ENCODE assay signal across 8 mouse cellular contexts in genomic region chr16:18811032-18811431, GRCm38 (mm10). TPM values are rescaled to one million over a fixed set of nuclear protein-coding genes. Genes with fewer than 3 reads are reported as not detected.
DNase-seq lines count a peak whose midpoint lies in the region; ATAC-seq and TF ChIP-seq lines count a peak whose summit lies in the region.

No protein-coding gene starts in this region.

- H3K4me3 ChIP-seq in C2C12 (ENCODE audit: insufficient read depth, poor library complexity, severe bottlenecking) = peak overlapping the region; percentile 86
- H3K4me3 ChIP-seq in erythroblast, embryonic 14.5 days (replicated peaks) = peak overlapping the region; percentile 79
- peak overlapping the region; percentile 73 for H3K4me3 ChIP-seq in limb, embryonic 15.5 days

- H3K9me3 ChIP-seq in erythroblast, embryonic 14.5 days (ENCODE audit: control insufficient read depth, low read length) = no peaks in the 10 kb centered on the region
- no peaks in the 10 kb centered on the region for H3K9me3 ChIP-seq in limb, embryonic 15.5 days

- H3K27ac ChIP-seq in limb, embryonic 15.5 days = peak overlapping the region; percentile 81

- peaks cover 53% of the 10 kb centered on the region for H3K4me1 ChIP-seq in erythroblast, embryonic 14.5 days (ENCODE audit: control insufficient read depth)
- H3K4me1 ChIP-seq in limb, embryonic 15.5 days = peaks cover 21% of the 10 kb centered on the region

- 4% methylated on average over 5 of the region's 5 CpGs for WGBS in limb, embryonic 15.5 days

- peak overlapping the region; percentile 65 for H3ac ChIP-seq in C2C12 (ENCODE audit: control insufficient read depth, insufficient read length, low read depth)

- H3K36me3 ChIP-seq in C2C12 (ENCODE audit: control insufficient read depth, insufficient read depth) = peaks cover 51% of the 10 kb centered on the region
- peaks cover 71% of the 10 kb centered on the region for H3K36me3 ChIP-seq in erythroblast, embryonic 14.5 days (ENCODE audit: control insufficient read depth)
- H3K36me3 ChIP-seq in limb, embryonic 15.5 days = peaks cover 44% of the 10 kb centered on the region
- H3K36me3 ChIP-seq in splenic B cell, adult 2 months (ENCODE audit: control insufficient read depth, insufficient read depth, low read length, poor library complexity, severe bottlenecking) = 0 out of 2 replicates have a peak, but pooled peaks cover 2% of the 10 kb centered on the region

- peak overlapping the region; percentile 85 for H3K4me2 ChIP-seq in limb, embryonic 15.5 days

- ATAC-seq in limb, embryonic 15.5 days (ENCODE audit: insufficient number of reproducible peaks, low FRiP score, low TSS enrichment, low read depth) = no peak; the same call in 1 of the 2 replicates

- peaks cover 59% of the 10 kb centered on the region for H3K79me2 ChIP-seq in C2C12 (ENCODE audit: control insufficient read depth, insufficient read depth)

- H3K79me3 ChIP-seq in C2C12 (ENCODE audit: low read depth) = peaks cover 38% of the 10 kb centered on the region

- TF ChIP-seq CTCF in C2C12 (IDR thresholded peaks at IDR 0.05; ENCODE audit: control insufficient read depth, insufficient read depth, insufficient read length) = no peak

- peak overlapping the region; percentile 60; the same call in 1 of the 2 replicates for H3K9ac ChIP-seq in limb, embryonic 15.5 days

- H3K27me3 ChIP-seq in C2C12 (ENCODE audit: control insufficient read depth, insufficient read depth, insufficient read length) = no peaks in the 10 kb centered on the region
- H3K27me3 ChIP-seq in erythroblast, embryonic 14.5 days (ENCODE audit: control insufficient read depth) = no peaks in the 10 kb centered on the region
- no peaks in the 10 kb centered on the region for H3K27me3 ChIP-seq in limb, embryonic 15.5 days
- no peaks in the 10 kb centered on the region for H3K27me3 ChIP-seq in splenic B cell, adult 2 months (ENCODE audit: control insufficient read depth, insufficient read depth, low read length, poor library complexity, severe bottlenecking)

- DNase-seq in embryo, embryonic 10 days (ENCODE audit: low spot score) = peak; percentile 9
- DNase-seq in embryo, embryonic 11 days = no peak
- peak; percentile 22 for DNase-seq in splenic B cell, adult 2 months (ENCODE audit: low read depth, low spot score)
- no peak for DNase-seq in gastrocnemius, adult 18-20 months (ENCODE audit: low spot score)
- no peak for DNase-seq in embryo, embryonic 9.5 days (ENCODE audit: extremely low spot score)

TF ChIP-seq in C2C12, 6 proteins besides CTCF, POLR2A, EP300 and RAD21:
- TF ChIP-seq CEBPB (IDR thresholded peaks at IDR 0.05; ENCODE audit: low read depth) (no peak), MAX (IDR thresholded peaks at IDR 0.05) (no peak), FOSL1 (IDR thresholded peaks at IDR 0.05; ENCODE audit: insufficient read depth, low read length, poor library complexity, severe bottlenecking) (no peak), MYOG (IDR thresholded peaks at IDR 0.05; ENCODE audit: control insufficient read depth, extremely low read depth, insufficient read length) (no peak), MYOD1 (IDR thresholded peaks at IDR 0.05; ENCODE audit: control insufficient read depth, insufficient read length, low read depth) (no peak), USF1 (IDR thresholded peaks at IDR 0.05; ENCODE audit: low read depth) (no peak)
TF ChIP-seq in C2C12: peak in this region for 0.

RNA-seq across cellular contexts. Expression of gene Ufd1, which starts 0.5 kb away (rescaled TPM):
- 35.5 TPM for polyA plus RNA-seq in C2C12 (2012; fragmentation: generic; extraction: Trizol)
- polyA plus RNA-seq in erythroblast, embryonic 14.5 days (2012) = 2.0 and 2.8 TPM in 2 replicates
- polyA plus RNA-seq in limb, embryonic 15.5 days (2015; fragmentation: Nextera tagmentation; extraction: Ambion mirVana) = 95.2 and 96.8 TPM in 2 replicates
- total RNA-seq in gastrocnemius, adult 18-20 months (2021) = 10 to 100 TPM; 37.7 to 46.0 TPM

RNA-seq across cellular contexts. Expression of gene Cdc45, which starts 0.8 kb away (rescaled TPM):
- polyA plus RNA-seq in C2C12 (2012; fragmentation: generic; extraction: Trizol) = 52.1 TPM
- polyA plus RNA-seq in erythroblast, embryonic 14.5 days (2012) = 4.8 and 5.3 TPM in 2 replicates
- polyA plus RNA-seq in limb, embryonic 15.5 days (2015; fragmentation: Nextera tagmentation; extraction: Ambion mirVana) = 32.8 and 39.9 TPM in 2 replicates
- 1 to 10 TPM; 1.8 to 3.4 TPM for total RNA-seq in gastrocnemius, adult 18-20 months (2021)

RNA-seq across cellular contexts. Expression of gene 2510002D24Rik, which starts 25.3 kb away (rescaled TPM):
- polyA plus RNA-seq in C2C12 (2012; fragmentation: generic; extraction: Trizol) = 1.5 TPM
- polyA plus RNA-seq in erythroblast, embryonic 14.5 days (2012) = 4.2 and 4.5 TPM in 2 replicates
- 40.2 and 43.6 TPM in 2 replicates for polyA plus RNA-seq in limb, embryonic 15.5 days (2015; fragmentation: Nextera tagmentation; extraction: Ambion mirVana)
- total RNA-seq in gastrocnemius, adult 18-20 months (2021) = 10 to 100 TPM; 20.1 to 21.4 TPM

RNA-seq across cellular contexts. Expression of gene Gm28539, which starts 25.4 kb away (rescaled TPM):
- polyA plus RNA-seq in C2C12 (2012; fragmentation: generic; extraction: Trizol) = not detected
- polyA plus RNA-seq in erythroblast, embryonic 14.5 days (2012) = not detected in 2 replicates
- not detected in 2 replicates for polyA plus RNA-seq in limb, embryonic 15.5 days (2015; fragmentation: Nextera tagmentation; extraction: Ambion mirVana)
- 1 to 10 TPM in 1 of 2 experiments, under 1 TPM in 1; 0.38 to 1.7 TPM for total RNA-seq in gastrocnemius, adult 18-20 months (2021)

RNA-seq across cellular contexts. Expression of gene Cldn5, which starts 34.4 kb away (rescaled TPM):
- 0.02 TPM for polyA plus RNA-seq in C2C12 (2012; fragmentation: generic; extraction: Trizol)
- 0.09 and 0.19 TPM in 2 replicates for polyA plus RNA-seq in erythroblast, embryonic 14.5 days (2012)
- polyA plus RNA-seq in limb, embryonic 15.5 days (2015; fragmentation: Nextera tagmentation; extraction: Ambion mirVana) = 32.3 and 38.0 TPM in 2 replicates
- 1 to 10 TPM; 3.3 to 9.9 TPM for total RNA-seq in gastrocnemius, adult 18-20 months (2021)

Comparison
In these comparisons a context has a peak if more than half of its experiments do, and no peak if none do; other contexts are left out.
1. DNase-seq: peak in embryo, embryonic 10 days (single experiment) and splenic B cell, adult 2 months (single experiment); none in embryo, embryonic 11 days (single experiment), gastrocnemius, adult 18-20 months (single experiment) and embryo, embryonic 9.5 days (single experiment).
2. Peak in every context shown above with its lines, with median percentiles within 50 percentile points of each other: H3K4me3 ChIP-seq.